Mouse (Mus musculus): ENCODE measurements around the gene Rgs3.

The Rgs3 gene

GRCm38 (mm10) chr4:62653922-62654661, 94.4 kb downstream of the Rgs3 start:
- 89% methylated on average over 5 of the region's 5 CpGs for WGBS

GRCm38 (mm10) chr4:62659264-62659663, 99.6 kb downstream of the Rgs3 start:
- WGBS: 72% methylated on average over 15 of the region's 15 CpGs

DNA sequence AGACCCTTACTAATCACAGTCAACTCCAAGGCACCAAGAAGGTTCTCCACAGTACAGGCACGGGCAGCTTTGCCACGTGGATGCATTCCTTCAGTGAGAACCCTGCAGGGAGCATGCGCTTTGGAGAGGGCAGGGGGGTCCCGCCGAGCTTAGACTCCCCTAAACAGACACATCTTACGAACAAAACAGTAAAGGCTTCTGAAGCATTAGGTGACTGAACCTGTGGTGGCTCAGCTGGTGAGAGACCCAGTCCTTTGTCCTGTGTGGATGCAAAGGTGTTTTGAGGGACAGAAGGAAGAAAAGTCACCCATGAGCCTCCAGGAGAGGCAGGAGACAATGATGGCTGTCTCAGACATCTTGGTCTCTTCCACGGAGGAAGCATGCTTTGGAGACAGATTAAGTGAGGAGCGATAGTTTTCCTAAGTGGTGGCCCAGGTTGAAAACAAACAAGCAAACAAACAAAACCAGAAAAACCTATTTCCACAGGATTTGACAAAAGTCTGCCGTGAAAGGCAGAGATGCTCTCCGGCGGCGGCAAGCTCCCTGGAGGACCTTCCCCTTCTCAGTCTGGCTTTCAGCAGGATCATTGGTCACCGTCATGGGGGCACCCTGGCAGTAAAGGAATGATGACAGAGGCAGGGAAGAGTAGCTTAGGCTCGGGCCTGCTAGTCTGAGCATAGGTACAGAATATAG, 100.4 kb downstream of the Rgs3 start:
- WGBS: 70% methylated on average over 14 of the region's 14 CpGs

- 58% methylated on average over 3 of the region's 3 CpGs for WGBS
These were observed 100.9 kb downstream of the Rgs3 start for GRCm38 (mm10) chr4:62660554-62660864.

DNA sequence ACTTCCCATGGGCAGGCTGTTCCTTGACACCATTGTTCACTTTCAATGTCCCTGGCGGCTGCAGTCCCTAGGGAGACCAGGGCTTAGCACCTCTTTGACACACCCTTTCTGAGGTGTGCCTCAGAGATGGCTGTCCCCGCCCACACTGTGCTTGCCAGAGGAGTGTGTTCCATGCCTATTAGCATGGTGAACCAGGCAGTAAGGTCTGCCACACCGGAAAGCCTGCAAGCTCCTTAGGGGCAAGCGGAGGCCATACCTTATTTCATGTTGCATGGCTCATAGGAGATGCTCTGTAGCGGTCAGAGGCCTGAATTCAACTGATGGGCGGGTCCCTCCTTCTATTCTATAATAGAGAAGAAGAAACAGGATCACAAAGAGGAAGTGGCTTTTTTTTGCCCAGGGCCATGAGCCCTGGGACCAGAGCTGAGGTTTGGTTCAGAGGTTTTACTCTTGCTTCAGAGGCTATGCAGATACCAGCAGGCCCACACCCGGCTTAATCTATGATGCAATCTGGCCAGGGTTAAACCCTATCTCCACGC, 101.7 kb downstream of the Rgs3 start:
- WGBS: 83% methylated on average over 8 of the region's 8 CpGs

GRCm38 (mm10) chr4:62663348-62663747, 103.7 kb downstream of the Rgs3 start:
- WGBS: 23% methylated on average over 6 of the region's 6 CpGs

GRCm38 (mm10) chr4:62665842-62666241, 106.2 kb downstream of the Rgs3 start:
- 51% methylated on average over 2 of the region's 2 CpGs for WGBS

GRCm38 (mm10) chr4:62668666-62669065, 109.0 kb downstream of the Rgs3 start:
- WGBS: 89% methylated on average over 8 of the region's 8 CpGs

- 67% methylated on average over 13 of the region's 13 CpGs for WGBS
These were observed 109.7 kb downstream of the Rgs3 start for GRCm38 (mm10) chr4:62669094-62670071.

DNA sequence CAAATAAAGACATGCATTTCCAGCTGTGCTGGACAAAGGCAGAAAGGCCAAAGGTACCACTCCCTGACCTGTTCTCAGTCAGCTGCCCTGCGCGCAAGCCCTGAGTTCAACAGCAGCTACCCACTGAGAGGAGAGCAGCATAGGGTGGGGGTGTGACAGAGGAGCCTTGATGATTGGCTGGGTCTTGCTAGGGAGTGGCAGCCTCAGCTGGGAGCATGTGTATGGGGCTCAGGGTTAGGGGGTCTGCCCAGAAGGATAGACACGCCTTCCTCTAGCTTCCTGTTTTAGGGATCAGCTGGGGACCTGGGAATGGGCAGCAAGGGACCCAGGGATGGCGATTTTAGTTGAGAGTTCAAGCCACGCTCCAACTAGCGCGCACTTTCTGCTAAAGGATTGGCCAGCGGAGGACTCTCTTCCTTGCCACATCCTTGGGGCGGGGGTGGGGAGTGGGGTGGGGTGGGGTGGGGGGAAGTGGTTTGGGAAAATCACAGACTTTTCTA, 113.9 kb downstream of the Rgs3 start:
- 32% methylated on average over 9 of the region's 9 CpGs for WGBS

DNA sequence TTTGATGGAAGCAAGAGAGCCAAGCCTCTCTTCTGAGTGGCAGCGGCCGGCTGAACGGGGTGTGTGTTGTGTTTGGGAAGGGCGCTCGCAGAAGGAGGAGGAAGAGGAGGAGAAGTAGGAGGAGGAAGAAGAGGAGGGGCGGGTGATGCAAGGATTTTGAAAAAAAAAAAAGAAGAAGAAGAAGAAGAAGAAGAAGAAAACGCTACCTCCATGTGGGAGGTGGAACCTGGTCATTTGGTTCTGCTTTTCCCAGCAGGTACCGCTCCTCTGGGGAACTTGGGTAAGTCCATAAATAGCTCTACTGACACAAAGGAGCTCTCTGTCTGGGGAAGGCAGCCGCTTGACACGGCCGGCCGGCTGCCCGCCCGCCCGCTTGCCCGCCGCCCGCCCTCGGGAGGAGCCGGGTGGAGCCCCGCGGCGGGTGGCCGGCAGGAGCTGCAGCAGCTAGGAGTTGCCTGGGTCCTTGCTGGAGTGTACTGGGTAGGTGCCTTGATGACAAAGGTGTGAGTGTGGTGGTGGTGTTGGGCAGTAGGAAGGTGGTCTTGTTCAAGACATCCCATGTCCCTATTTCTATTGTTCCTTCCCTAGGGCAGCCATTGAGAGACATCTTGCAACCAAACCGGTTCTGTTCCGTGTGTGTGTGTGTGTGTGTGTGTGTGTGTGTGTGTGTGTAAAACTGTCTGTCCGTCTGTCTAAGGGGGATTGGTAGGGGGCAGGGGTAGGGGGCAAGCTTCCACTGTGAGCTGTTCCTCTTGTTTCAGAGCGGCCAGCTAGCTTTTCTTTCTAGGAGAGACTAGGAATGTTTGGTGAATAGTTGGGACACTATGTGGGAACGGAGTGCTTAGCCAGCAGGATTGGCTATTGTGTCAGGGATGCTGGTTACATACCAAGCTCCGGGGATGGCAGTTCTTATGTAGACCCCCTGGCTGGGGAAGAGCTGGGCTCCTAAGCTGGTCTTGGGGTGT, 114.7 kb downstream of the Rgs3 start:
- 10% methylated on average over 30 of the region's 30 CpGs for WGBS

GRCm38 (mm10) chr4:62675394-62675793, 115.7 kb downstream of the Rgs3 start:
- WGBS: 79% methylated on average over 2 of the region's 2 CpGs

- WGBS: 71% methylated on average over 10 of the region's 10 CpGs
These were observed 117.5 kb downstream of the Rgs3 start for GRCm38 (mm10) chr4:62677047-62677737.

- 64% methylated on average over 9 of the region's 9 CpGs for WGBS
These were observed 119.5 kb downstream of the Rgs3 start for GRCm38 (mm10) chr4:62679157-62679556.

DNA sequence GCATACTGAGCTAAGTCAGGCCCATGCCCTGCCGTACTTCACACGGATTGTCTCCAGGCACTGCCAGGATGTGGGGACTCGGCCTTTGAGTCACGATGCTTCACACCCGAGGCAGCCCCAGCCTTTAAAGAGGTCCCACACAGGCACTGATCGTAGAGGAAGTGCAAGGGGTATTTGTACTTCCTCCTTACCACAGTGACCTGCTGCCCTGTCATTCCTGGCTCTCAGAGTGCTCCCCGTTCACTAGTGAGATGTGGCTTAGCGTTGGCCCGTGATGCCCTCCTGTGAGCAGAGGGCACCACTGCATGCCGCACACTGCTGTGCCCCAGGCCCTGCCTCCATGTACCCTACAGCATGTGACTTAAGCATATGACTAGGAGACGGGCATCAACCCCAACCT, 121.8 kb downstream of the Rgs3 start:
- WGBS: 74% methylated on average over 11 of the region's 11 CpGs

GRCm38 (mm10) chr4:62682371-62682770, 122.7 kb downstream of the Rgs3 start:
- WGBS: 89% methylated on average over 8 of the region's 8 CpGs

- WGBS: 72% methylated on average over 6 of the region's 6 CpGs
These were observed 123.5 kb downstream of the Rgs3 start for GRCm38 (mm10) chr4:62683148-62683547.

GRCm38 (mm10) chr4:62684351-62684750, 124.7 kb downstream of the Rgs3 start:
- 76% methylated on average over 3 of the region's 3 CpGs for WGBS

DNA sequence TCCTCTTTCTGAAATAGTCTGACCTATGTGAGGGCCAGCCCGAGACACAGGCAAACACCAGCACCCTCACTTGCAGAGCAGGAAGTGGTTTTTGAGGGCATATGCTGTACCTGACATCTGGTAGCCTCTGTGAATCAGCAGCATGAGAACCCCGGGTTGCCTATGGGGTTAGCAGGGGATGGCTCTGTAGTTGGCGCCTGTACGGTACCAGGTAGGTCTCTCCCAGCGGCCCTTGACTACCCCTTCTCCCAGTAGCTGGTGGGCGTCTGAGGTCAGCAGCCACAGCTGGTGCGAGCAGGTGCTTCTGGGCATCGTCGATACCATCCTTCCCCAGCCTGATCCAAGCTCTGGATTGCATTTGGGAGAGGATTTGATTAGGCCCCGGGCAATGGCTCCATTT, 125.6 kb downstream of the Rgs3 start:
- 76% methylated on average over 10 of the region's 10 CpGs for WGBS

GRCm38 (mm10) chr4:62686769-62687168, 127.1 kb downstream of the Rgs3 start:
- 41% methylated on average over 1 of the region's 1 CpGs for WGBS
